Mouse (Mus musculus): ENCODE data around the gene Mbl2. TPM values are rescaled to one million over a fixed set of nuclear protein-coding genes. Genes with fewer than 3 reads are reported as not detected.

The Mbl2 gene
- polyA plus RNA-seq, 1 experiment: not detected

DNA sequence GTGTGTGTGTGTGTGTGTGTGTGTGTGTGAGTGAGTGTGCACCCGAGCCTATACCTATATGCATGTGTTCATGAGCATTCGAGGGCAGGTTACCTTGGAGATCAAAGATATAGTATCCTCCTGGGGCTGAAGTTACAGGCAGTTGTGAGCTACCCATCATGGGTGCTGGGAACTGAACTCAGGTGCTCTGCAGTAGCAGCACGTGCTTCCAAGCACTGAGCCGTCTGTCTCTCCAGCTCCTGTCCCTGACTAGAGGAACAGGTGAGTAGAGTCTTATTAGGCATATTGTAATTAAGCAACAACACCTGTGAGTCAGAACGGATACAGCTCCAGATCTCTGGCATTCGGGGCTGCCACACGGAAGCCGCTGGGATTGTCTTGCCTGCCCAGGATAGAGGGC is 1.7 kb downstream of the Mbl2 start:
- Histone ChIP-seq H3K27ac (ENCODE audit: control insufficient read depth, insufficient read depth, low read depth, low read length) (no peak overlapping the region), H3K4me1 (ENCODE audit: control insufficient read depth, insufficient read depth, low read length) (peaks cover 2% of the 10 kb centered on the region), H3K27me3 (ENCODE audit: control insufficient read depth, insufficient read depth, low read length) (no peaks in the 10 kb centered on the region), H3K36me3 (ENCODE audit: control insufficient read depth, insufficient read depth, low read length) (no peaks in the 10 kb centered on the region), H3K4me3 (ENCODE audit: control insufficient read depth, low read depth, low read length) (no peak overlapping the region)
- TF ChIP-seq POLR2A (IDR thresholded peaks at IDR 0.05; ENCODE audit: control insufficient read depth, low read depth, low read length) (no peak), CTCF (IDR thresholded peaks at IDR 0.05; ENCODE audit: control insufficient read depth, insufficient read depth, insufficient replicate concordance, low read depth, low read length) (no peak)

DNA sequence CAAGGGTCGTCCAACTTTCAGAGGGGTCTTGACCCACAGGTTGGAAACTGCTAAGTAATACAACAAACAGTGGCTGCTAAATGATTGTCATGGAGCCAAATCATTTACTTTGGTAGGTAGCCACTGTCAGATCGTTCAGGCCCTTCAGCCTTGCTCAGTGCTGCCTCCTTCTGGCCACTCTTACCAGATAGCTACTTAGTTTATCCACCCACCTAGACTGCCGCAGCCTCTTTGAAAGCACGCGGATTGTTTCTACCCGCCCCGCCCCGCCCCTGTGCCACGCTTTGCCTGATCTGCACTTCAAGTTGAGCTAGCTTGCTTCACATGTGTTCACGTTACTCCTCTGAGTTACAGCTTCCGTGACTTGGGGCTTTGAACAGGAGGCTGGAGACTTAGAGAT is 14.6 kb downstream of the Mbl2 start:
- H3K27ac ChIP-seq (ENCODE audit: control insufficient read depth, insufficient read depth, low read depth, low read length): no peak overlapping the region
- H3K4me1 ChIP-seq (ENCODE audit: control insufficient read depth, insufficient read depth, low read length): no peaks in the 10 kb centered on the region
- no peak for TF ChIP-seq POLR2A (IDR thresholded peaks at IDR 0.05; ENCODE audit: control insufficient read depth, low read depth, low read length)
- peak; percentile 63; the same call in 1 of the 2 replicates for TF ChIP-seq CTCF (IDR thresholded peaks at IDR 0.05; ENCODE audit: control insufficient read depth, insufficient read depth, insufficient replicate concordance, low read depth, low read length)
- no peaks in the 10 kb centered on the region for H3K36me3 ChIP-seq (ENCODE audit: control insufficient read depth, insufficient read depth, low read length)
- no peaks in the 10 kb centered on the region for H3K27me3 ChIP-seq (ENCODE audit: control insufficient read depth, insufficient read depth, low read length)
- no peak overlapping the region for H3K4me3 ChIP-seq (ENCODE audit: control insufficient read depth, low read depth, low read length)

DNA sequence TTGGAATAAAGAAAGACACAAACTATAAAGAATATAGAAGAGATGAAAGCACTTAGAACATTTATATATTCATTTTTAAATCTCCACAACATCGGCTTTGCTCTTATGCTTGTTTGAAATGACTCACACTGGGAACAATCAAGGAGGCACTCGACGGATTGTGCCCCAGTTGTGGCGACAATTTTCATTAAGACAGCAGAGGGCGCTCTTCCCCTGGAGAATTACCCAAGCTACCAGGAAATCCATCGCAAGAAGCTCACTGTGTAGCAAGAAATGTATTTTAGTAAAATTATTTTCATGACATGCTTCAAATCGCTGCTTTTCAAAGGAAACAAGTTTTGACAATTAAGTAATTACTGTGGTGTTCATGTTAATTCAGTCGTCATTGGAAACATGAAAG is 16.1 kb downstream of the Mbl2 start:
- peak; percentile 38; the same call in 1 of the 2 replicates for TF ChIP-seq CTCF (IDR thresholded peaks at IDR 0.05; ENCODE audit: control insufficient read depth, insufficient read depth, insufficient replicate concordance, low read depth, low read length)
- no peak for TF ChIP-seq POLR2A (IDR thresholded peaks at IDR 0.05; ENCODE audit: control insufficient read depth, low read depth, low read length)
- no peak overlapping the region for H3K27ac ChIP-seq (ENCODE audit: control insufficient read depth, insufficient read depth, low read depth, low read length)

DNA sequence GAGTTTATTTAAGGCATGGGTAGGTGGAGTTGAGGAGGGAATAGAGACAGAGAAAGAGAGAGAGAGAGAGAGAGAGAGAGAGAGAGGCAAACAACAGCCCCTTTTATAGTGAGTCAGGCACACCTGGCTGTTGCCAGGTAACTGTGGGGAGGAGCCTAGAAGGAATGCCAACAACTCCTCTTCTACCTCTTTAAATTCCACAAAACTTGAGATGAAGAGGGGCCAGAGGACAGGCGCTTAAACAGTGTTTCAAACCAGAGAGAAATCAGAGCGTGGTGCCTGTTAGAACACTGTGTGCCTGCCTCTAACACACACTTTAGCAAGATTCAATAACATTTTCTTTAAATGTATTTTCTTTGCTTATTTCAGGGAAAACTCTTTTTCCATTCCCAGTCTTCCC is 19.5 kb downstream of the Mbl2 start:
- H3K4me3 ChIP-seq (ENCODE audit: control insufficient read depth, low read depth, low read length): no peak overlapping the region
- TF ChIP-seq POLR2A (IDR thresholded peaks at IDR 0.05; ENCODE audit: control insufficient read depth, low read depth, low read length) (no peak), CTCF (IDR thresholded peaks at IDR 0.05; ENCODE audit: control insufficient read depth, insufficient read depth, insufficient replicate concordance, low read depth, low read length) (no peak)
- no peaks in the 10 kb centered on the region for H3K4me1 ChIP-seq (ENCODE audit: control insufficient read depth, insufficient read depth, low read length)
- H3K27ac ChIP-seq (ENCODE audit: control insufficient read depth, insufficient read depth, low read depth, low read length): no peak overlapping the region
- no peaks in the 10 kb centered on the region for H3K27me3 ChIP-seq (ENCODE audit: control insufficient read depth, insufficient read depth, low read length)
- H3K36me3 ChIP-seq (ENCODE audit: control insufficient read depth, insufficient read depth, low read length): no peaks in the 10 kb centered on the region

More for the DNA sequence above, 16.1 kb downstream of the Mbl2 start:
- Histone ChIP-seq H3K4me3 (ENCODE audit: control insufficient read depth, low read depth, low read length) (no peak overlapping the region), H3K27me3 (ENCODE audit: control insufficient read depth, insufficient read depth, low read length) (no peaks in the 10 kb centered on the region), H3K4me1 (ENCODE audit: control insufficient read depth, insufficient read depth, low read length) (no peaks in the 10 kb centered on the region), H3K36me3 (ENCODE audit: control insufficient read depth, insufficient read depth, low read length) (no peaks in the 10 kb centered on the region)

DNA sequence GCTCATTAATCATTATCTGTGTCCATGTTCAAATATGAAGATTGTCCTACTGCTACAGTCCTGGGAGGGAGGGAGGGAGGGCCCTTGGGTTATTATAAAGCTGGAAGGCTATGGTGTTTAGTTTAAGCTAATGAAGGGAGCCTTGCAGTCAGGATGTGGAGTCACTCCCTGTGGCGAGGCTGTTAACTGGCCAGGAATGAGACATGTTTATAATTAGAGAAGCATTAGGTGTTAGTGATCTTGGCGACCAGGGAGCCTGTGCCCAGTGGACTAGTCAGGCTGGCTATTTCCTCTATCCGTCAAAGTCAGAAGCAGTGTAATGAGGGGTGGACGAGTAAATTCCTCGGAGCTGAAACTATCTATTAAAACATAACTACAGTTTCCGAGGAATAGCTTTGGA is 23.6 kb downstream of the Mbl2 start:
- Histone ChIP-seq H3K27me3 (ENCODE audit: control insufficient read depth, insufficient read depth, low read length) (no peaks in the 10 kb centered on the region), H3K4me3 (ENCODE audit: control insufficient read depth, low read depth, low read length) (no peak overlapping the region), H3K36me3 (ENCODE audit: control insufficient read depth, insufficient read depth, low read length) (no peaks in the 10 kb centered on the region), H3K27ac (ENCODE audit: control insufficient read depth, insufficient read depth, low read depth, low read length) (no peak overlapping the region), H3K4me1 (ENCODE audit: control insufficient read depth, insufficient read depth, low read length) (no peaks in the 10 kb centered on the region)
- TF ChIP-seq CTCF (IDR thresholded peaks at IDR 0.05; ENCODE audit: control insufficient read depth, insufficient read depth, insufficient replicate concordance, low read depth, low read length): no peak
- no peak for TF ChIP-seq POLR2A (IDR thresholded peaks at IDR 0.05; ENCODE audit: control insufficient read depth, low read depth, low read length)

DNA sequence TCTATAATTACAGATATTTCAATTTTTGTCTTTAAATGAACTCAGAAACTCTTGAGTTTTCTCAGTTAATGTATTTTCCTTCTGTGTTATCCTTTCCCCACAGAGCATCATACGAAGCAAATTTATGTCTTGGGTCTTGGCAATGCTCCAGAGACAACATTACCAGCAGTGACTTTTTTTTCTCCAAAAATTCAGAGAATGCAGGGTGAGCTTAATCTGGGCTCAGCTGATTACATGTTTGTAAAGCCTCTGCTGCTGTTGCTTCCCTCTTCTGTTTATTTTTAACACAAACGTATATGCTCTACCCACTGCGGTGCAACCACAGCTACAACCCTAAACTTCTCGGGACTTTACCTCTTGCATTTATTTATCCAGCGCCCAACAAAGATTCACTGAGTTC is 48.4 kb downstream of the Mbl2 start:
- H3K27me3 ChIP-seq (ENCODE audit: control insufficient read depth, insufficient read depth, low read length): no peaks in the 10 kb centered on the region
- TF ChIP-seq POLR2A (IDR thresholded peaks at IDR 0.05; ENCODE audit: control insufficient read depth, low read depth, low read length): no peak
- TF ChIP-seq CTCF (IDR thresholded peaks at IDR 0.05; ENCODE audit: control insufficient read depth, insufficient read depth, insufficient replicate concordance, low read depth, low read length): no peak
- H3K4me1 ChIP-seq (ENCODE audit: control insufficient read depth, insufficient read depth, low read length): no peaks in the 10 kb centered on the region
- no peaks in the 10 kb centered on the region for H3K36me3 ChIP-seq (ENCODE audit: control insufficient read depth, insufficient read depth, low read length)
- H3K4me3 ChIP-seq (ENCODE audit: control insufficient read depth, low read depth, low read length): no peak overlapping the region
- H3K27ac ChIP-seq (ENCODE audit: control insufficient read depth, insufficient read depth, low read depth, low read length): no peak overlapping the region

DNA sequence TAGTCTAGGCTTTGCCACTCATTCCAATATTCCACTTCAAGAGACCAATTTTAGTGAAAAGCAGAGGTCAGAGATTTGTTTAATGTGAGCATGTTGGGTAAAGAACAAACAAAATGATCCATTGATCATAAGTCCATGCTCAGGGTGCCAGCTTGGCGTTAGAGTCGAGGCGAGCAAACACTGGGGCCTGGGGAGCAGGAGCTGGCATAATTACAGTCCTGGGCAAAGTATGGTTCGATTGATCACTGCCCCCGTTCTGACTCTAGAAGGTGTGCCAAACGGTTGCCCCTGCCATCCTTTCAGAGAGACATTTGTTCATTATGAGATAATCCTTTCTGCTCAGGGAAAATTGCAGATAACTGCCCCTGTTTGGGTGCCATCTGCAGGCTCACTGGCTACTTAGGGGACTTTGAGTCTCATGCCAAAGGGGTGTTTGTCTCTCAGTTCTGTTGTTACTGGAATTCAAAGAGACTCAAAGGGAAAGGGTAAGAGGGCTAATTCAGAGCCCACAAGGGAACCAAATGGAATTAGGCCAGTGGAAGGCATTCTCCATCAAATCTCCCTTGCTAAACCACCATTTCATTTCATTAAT is 55.3 kb downstream of the Mbl2 start:
- Histone ChIP-seq H3K36me3 (ENCODE audit: control insufficient read depth, insufficient read depth, low read length) (no peaks in the 10 kb centered on the region), H3K4me3 (ENCODE audit: control insufficient read depth, low read depth, low read length) (no peak overlapping the region), H3K27ac (ENCODE audit: control insufficient read depth, insufficient read depth, low read depth, low read length) (no peak overlapping the region), H3K4me1 (ENCODE audit: control insufficient read depth, insufficient read depth, low read length) (no peaks in the 10 kb centered on the region), H3K27me3 (ENCODE audit: control insufficient read depth, insufficient read depth, low read length) (no peaks in the 10 kb centered on the region)
- TF ChIP-seq POLR2A (IDR thresholded peaks at IDR 0.05; ENCODE audit: control insufficient read depth, low read depth, low read length) (no peak), CTCF (IDR thresholded peaks at IDR 0.05; ENCODE audit: control insufficient read depth, insufficient read depth, insufficient replicate concordance, low read depth, low read length) (no peak)

Other genes with a start within 250 kb of the Mbl2 start
- gene Trpd52l3, start 229.2 kb upstream of the Mbl2 start, polyA plus RNA-seq (2012; rRNA removed): 48.5 and 55.1 TPM in 2 replicates
- 13.5 and 14.0 TPM in 2 replicates for gene Uhrf2, start 202.4 kb upstream of the Mbl2 start, polyA plus RNA-seq (2012; rRNA removed)
- 3.6 and 6.4 TPM in 2 replicates for gene Gldc, start 57.5 kb upstream of the Mbl2 start, polyA plus RNA-seq (2012; rRNA removed)

All from testis, adult 2 months (tissue).